Mouse (Mus musculus) kidney, postnatal 0 days (tissue): ENCODE results near the gene Trim14. TPM values are rescaled to one million over a fixed set of nuclear protein-coding genes. Genes with fewer than 3 reads are reported as not detected.
A peak's percentile ranks its signal among the peaks of the same experiment; 100 is the strongest.

Experiments
- ATAC-seq: fragments of 200-750 bp; cut with Nextera tagmentation; replicated peaks from 2 replicates; pipeline ENCODE4 v1.8.0; 2017; ENCODE audit warnings: low read depth, moderate number of reproducible peaks, moderate TSS enrichment, moderate library complexity; ENCODE audit not compliant: low FRiP score
- DNase-seq: peaks from one replicate; pipeline ENCODE4 v3.0.0-alpha.2; 2016; ENCODE audit warnings: low spot score
- H3K27ac ChIP-seq: fragments of 300-500 bp; sonication (generic); 2 replicates; pipeline ENCODE4 v1.5.1; 2014; ENCODE audit warnings: mild to moderate bottlenecking
- H3K27me3 ChIP-seq: fragments of 300-500 bp; sonication (generic); 2 replicates; pipeline ENCODE4 v1.6.1; 2014; ENCODE audit warnings: low read length, mixed read lengths; ENCODE audit not compliant: insufficient read depth
- H3K36me3 ChIP-seq: fragments of 300-500 bp; sonication (generic); 2 replicates; pipeline ENCODE4 v1.6.1; 2014; ENCODE audit warnings: low read length, mixed read lengths; ENCODE audit not compliant: insufficient read depth
- H3K4me1 ChIP-seq: fragments of 300-500 bp; sonication (generic); replicated peaks from 2 replicates; pipeline ENCODE4 v1.6.1; 2014; ENCODE audit warnings: antibody characterized with exemption, low read length, mixed read lengths; ENCODE audit not compliant: insufficient read depth
- H3K4me2 ChIP-seq: fragments of 300-500 bp; sonication (generic); 2 replicates; pipeline ENCODE4 v1.6.1; 2014; ENCODE audit warnings: mild to moderate bottlenecking, low read length, moderate library complexity, mixed read lengths
- H3K4me3 ChIP-seq: fragments of 300-500 bp; sonication (generic); replicated peaks from 2 replicates; pipeline ENCODE4 v1.5.1; 2014; ENCODE audit warnings: low read depth, low read length
- H3K9ac ChIP-seq: fragments of 300-500 bp; sonication (generic); 2 replicates; pipeline ENCODE4 v1.6.1; 2014; ENCODE audit warnings: low read depth, low read length
- H3K9me3 ChIP-seq: fragments of 300-500 bp; sonication (generic); replicated peaks from 2 replicates; pipeline ENCODE4 v1.6.1; 2016; ENCODE audit warnings: low read length, inconsistent platforms, mixed read lengths
- CTCF ChIP-seq: IDR thresholded peaks from 2 replicates; pipeline ENCODE4 v1.5.1; 2016; ENCODE audit warnings: antibody characterized with exemption, low read depth, mild to moderate bottlenecking, moderate library complexity
- WGBS: fragments of 180-500 bp; shearing (Covaris S2); extraction: QIAGEN DNeasy Blood & Tissue Kit; methylation state at CpG from one replicate; pipeline ENCODE4 v1.1.7; 2014; 5-methylcytosine and 5-hydroxymethylcytosine counted together
- polyA plus RNA-seq: library from polyadenylated mRNA; unstranded; fragments of >200 nt; fragmentation: Nextera tagmentation; extraction: Ambion mirVana; gene quantifications from 2 replicates; pipeline ENCODE4 v1.2.1, GENCODE M21; 2015

Trim14 gene
- polyA plus RNA-seq, 1 experiment from 2014 or later = 3.1 TPM

DNA sequence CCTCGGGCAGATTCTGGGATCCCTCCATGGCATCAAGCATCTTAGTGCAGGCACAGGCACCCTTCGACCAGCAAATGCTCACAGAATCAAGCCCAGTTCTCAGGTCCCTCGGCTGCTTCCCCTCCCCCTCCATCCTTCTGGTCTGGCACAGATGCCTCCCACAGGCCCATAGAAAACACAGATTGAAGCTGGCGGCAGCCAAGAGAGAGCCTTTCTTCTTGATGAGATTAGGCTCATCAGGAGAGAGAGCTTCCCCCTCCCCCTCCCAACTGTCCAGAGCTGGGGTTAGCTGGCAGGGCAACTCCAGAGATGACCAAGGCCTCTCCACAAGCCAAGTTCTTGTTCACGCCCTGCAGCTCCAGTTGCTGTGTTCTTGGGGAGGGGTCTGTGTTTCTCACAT, 33.7 kb upstream of the Trim14 start:
- 44% methylated on average over 5 of the region's 5 CpGs for WGBS
- H3K4me3 ChIP-seq = no peak overlapping the region
- no peaks in the 10 kb centered on the region for H3K27me3 ChIP-seq
- ATAC-seq = no peak
- no peak overlapping the region for H3K27ac ChIP-seq
- no peak overlapping the region for H3K9ac ChIP-seq
- H3K36me3 ChIP-seq = no peaks in the 10 kb centered on the region
- no peaks in the 10 kb centered on the region for H3K4me1 ChIP-seq
- no peaks in the 10 kb centered on the region for H3K9me3 ChIP-seq
- no peak for DNase-seq
- H3K4me2 ChIP-seq = no peak overlapping the region
- TF ChIP-seq CTCF = no peak

DNA sequence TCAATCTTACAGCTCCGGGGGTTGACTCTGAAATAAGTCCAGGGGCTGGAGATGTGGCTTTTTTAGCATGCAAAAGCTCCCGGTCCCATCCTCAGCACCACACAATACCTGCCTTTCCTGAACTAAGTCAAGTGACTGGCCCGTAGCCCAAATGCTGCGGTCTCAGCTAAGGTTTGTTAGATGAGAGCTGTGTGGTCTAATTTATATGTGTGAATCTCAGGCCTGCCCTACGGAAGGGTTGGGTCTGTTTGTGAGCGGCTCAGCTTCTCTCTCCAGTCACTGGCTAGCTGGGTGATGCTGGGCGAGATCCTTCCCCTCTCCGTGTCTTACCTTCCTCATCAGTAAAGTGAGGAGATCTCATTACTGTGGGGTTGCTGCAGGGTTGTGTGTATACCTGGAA, 32.2 kb upstream of the Trim14 start:
- 87% methylated on average over 8 of the region's 8 CpGs for WGBS
- no peaks in the 10 kb centered on the region for H3K9me3 ChIP-seq
- no peak for ATAC-seq

DNA sequence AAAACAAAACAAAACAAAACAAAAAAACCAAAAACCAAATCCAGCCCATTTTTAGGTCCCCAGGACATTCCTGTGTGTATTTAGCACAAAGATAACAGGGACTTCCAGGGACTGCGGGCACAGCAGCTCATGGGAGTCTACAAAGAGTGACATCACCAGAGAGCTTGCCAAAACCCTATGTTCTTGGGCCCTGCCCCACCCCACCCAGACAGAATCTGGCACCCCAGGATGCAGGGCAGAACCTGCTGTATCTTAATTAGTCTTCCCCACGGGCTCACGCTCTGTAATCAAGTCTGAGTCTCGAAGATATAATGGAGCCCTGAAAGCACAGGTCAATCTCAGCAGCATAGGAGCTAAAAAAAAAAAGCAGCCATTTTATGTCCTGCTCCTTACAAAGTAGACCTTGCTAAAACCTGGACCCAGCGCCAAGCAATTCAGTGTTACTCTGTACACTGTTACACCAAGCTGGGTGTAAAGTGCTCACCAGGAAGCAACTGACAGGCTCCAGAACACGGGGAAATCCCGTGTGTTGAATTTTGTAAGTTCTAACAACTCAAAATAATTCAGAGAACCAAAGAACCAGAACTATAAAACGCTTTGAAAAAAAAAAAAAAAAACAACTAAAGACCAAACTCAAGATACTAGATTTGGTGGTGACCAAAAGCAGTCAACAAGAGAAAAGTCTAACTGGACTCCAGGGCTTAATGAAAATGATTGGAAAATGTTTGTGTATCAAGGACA, 31.2 kb upstream of the Trim14 start:
- TF ChIP-seq CTCF = no peak
- no peak overlapping the region for H3K9ac ChIP-seq
- no peaks in the 10 kb centered on the region for H3K36me3 ChIP-seq
- ATAC-seq (no peak), DNase-seq (no peak)
- no peak overlapping the region for H3K27ac ChIP-seq
- no peak overlapping the region for H3K4me3 ChIP-seq
- WGBS = 79% methylated on average over 8 of the region's 8 CpGs
- H3K9me3 ChIP-seq = no peaks in the 10 kb centered on the region
- no peak overlapping the region for H3K4me2 ChIP-seq
- H3K27me3 ChIP-seq = no peaks in the 10 kb centered on the region
- H3K4me1 ChIP-seq = 0 out of 2 replicates have a peak, but pooled peaks cover 3% of the 10 kb centered on the region

More for the DNA sequence above, 32.2 kb upstream of the Trim14 start:
- TF ChIP-seq CTCF = no peak
- H3K36me3 ChIP-seq = no peaks in the 10 kb centered on the region
- H3K4me2 ChIP-seq = no peak overlapping the region
- H3K9ac ChIP-seq = no peak overlapping the region
- no peak for DNase-seq
- 0 out of 2 replicates have a peak, but pooled peaks cover 3% of the 10 kb centered on the region for H3K4me1 ChIP-seq
- no peak overlapping the region for H3K27ac ChIP-seq
- no peak overlapping the region for H3K4me3 ChIP-seq
- H3K27me3 ChIP-seq = no peaks in the 10 kb centered on the region

DNA sequence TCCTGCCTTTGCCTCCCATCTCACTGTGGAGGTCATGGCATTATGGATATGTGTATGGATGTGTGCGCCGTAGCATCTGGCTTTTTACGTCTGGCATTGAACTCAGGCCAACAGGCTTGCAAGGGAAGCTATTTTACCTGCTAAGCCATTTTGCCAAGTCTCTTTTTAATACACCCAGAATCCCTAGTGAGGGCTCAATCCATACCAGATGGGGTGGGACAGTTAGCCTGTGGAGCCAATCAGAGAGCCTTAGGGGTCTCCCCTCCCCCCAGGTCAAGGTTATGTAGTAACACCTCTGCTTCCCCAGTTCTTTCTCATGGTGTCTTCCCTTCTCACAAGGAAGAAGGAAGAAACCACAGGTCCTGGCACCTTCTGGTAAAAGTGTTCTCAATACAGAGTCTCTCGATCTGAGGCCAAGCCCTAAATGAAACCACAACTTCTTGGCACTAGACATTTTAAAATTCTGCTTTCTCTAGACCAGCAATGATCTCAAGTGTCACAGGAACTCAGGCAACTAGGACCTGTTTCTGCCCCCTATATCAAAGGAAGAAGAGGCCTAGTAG, 29.5 kb upstream of the Trim14 start:
- Histone ChIP-seq H3K27me3 (no peaks in the 10 kb centered on the region), H3K4me3 (no peak overlapping the region), H3K36me3 (no peaks in the 10 kb centered on the region), H3K4me1 (0 out of 2 replicates have a peak, but pooled peaks cover 3% of the 10 kb centered on the region), H3K27ac (no peak overlapping the region), H3K4me2 (no peak overlapping the region), H3K9ac (no peak overlapping the region), H3K9me3 (no peaks in the 10 kb centered on the region)
- ATAC-seq (no peak), DNase-seq (no peak)
- no peak for TF ChIP-seq CTCF
- WGBS = 94% methylated on average over 4 of the region's 4 CpGs

DNA sequence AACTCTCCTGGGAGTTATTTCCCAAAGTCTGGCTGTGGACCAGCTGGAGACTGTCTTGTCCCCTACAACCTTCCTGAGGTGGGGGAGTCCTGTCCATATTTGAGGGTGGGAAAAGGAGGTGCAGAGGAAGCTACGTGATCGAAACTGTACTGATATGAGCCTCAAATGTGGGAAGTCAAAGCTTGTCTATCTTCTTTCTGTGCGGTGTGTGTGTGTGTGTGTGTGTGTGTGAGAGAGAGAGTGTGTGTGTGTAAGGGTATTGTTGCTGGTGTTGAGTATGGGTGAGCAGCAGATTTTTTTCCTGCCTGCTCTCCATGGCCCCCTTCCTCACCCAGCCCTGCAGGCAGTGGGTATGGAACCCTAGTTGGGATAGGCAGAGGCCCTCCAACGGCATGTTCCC, 28.3 kb upstream of the Trim14 start:
- ATAC-seq (no peak), DNase-seq (no peak)
- H3K27me3 ChIP-seq = no peaks in the 10 kb centered on the region
- no peaks in the 10 kb centered on the region for H3K9me3 ChIP-seq
- no peak overlapping the region for H3K4me2 ChIP-seq
- H3K4me3 ChIP-seq = no peak overlapping the region
- no peak overlapping the region for H3K27ac ChIP-seq
- WGBS = 86% methylated on average over 4 of the region's 4 CpGs
- H3K4me1 ChIP-seq = 0 out of 2 replicates have a peak, but pooled peaks cover 3% of the 10 kb centered on the region
- no peak for TF ChIP-seq CTCF
- no peak overlapping the region for H3K9ac ChIP-seq
- H3K36me3 ChIP-seq = no peaks in the 10 kb centered on the region

- ATAC-seq = peak; percentile 49; the same call in 1 of the 2 replicates
Observed at GRCm38 (mm10) chr4:46563847-46564246, 27.9 kb upstream of the Trim14 start.

More at GRCm38 (mm10) chr4:46563847-46564246, 27.9 kb upstream of the Trim14 start:
- no peak overlapping the region for H3K4me3 ChIP-seq
- H3K27me3 ChIP-seq = no peaks in the 10 kb centered on the region
- peak; percentile 15 for DNase-seq
- 57% methylated on average over 10 of the region's 10 CpGs for WGBS
- H3K27ac ChIP-seq = no peak overlapping the region
- 0 out of 2 replicates have a peak, but pooled peaks cover 3% of the 10 kb centered on the region for H3K4me1 ChIP-seq
- TF ChIP-seq CTCF = no peak
- no peaks in the 10 kb centered on the region for H3K36me3 ChIP-seq
- no peak overlapping the region for H3K9ac ChIP-seq
- H3K9me3 ChIP-seq = no peaks in the 10 kb centered on the region
- H3K4me2 ChIP-seq = no peak overlapping the region
